Mouse (Mus musculus): ENCODE results near the gene Auts2. TPM values are rescaled to one million over a fixed set of nuclear protein-coding genes. Genes with fewer than 3 reads are reported as not detected.

The Auts2 gene
- polyA plus RNA-seq, 1 experiment from 2014 or later = 42.4 TPM

DNA sequence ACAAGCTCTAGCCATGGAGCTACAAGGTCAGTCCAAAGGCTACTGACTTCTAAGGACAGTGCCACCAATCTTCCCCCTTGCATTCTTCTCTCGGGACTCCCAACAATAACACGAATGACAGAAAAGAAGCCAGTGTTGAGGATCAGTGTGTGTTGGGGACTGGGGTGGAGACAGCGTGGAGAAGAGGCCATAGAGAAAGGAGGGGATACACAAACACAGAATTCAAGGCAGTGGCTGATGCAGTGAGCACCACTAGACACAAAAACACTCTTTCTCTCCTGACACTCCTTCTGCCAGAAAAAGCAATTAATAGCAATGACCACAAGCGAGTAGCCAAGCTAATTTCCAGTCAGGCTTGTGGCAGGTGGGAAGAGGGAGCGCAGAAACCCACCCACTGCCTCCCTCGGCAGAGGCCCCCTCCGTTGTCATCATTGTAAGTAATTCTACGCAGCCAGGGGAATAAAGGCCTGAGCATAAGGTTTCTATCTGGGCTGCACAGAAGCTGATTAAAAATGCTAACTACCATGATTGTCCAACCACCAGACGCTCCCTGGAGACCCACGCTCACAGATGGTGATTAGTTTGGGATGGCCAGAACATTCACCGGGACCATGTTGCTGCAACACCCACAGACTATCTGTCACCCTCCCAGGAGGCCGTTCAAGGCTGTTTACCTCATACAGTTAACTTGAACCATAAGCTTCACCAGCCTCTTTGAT, 862.9 kb downstream of the Auts2 start:
- no peak for DNase-seq (ENCODE audit: extremely low spot score, low spot score)
- Histone ChIP-seq H3K36me3 (replicated peaks) (peaks cover 6% of the 10 kb centered on the region), H3K4me1 (peaks cover 16% of the 10 kb centered on the region), H3K27me3 (ENCODE audit: poor library complexity, severe bottlenecking) (0 out of 2 replicates have a peak, but pooled peaks cover 5% of the 10 kb centered on the region), H3K9me3 (peaks cover 6% of the 10 kb centered on the region), H3K27ac (0 out of 2 replicates have a peak overlapping the region, but pooled peaks have one; percentile 13), H3K4me3 (no peak overlapping the region)
- 75% methylated on average over 12 of the region's 12 CpGs for WGBS

DNA sequence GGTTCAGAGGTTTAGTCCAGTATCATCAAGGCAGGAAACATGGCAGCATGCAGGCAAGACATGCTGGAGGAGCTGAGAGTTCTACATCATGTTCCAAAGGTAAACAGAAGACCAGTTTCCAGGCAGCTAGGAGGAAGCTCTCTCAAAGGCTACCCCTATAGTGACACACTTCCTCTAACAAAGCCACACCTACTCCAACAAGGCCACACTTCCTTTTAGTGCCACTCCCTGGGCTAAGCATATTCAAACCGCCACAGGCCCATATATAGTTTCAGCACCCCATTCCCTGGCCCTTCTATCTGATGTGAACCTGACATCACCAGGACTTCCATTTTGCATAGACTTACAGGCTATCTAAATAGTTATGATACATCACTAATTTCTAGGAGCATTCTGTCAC, 863.6 kb downstream of the Auts2 start:
- Histone ChIP-seq H3K27ac (no peak overlapping the region), H3K9me3 (peaks cover 6% of the 10 kb centered on the region), H3K27me3 (ENCODE audit: poor library complexity, severe bottlenecking) (0 out of 2 replicates have a peak, but pooled peaks cover 5% of the 10 kb centered on the region), H3K36me3 (replicated peaks) (peaks cover 6% of the 10 kb centered on the region), H3K4me1 (peaks cover 16% of the 10 kb centered on the region), H3K4me3 (no peak overlapping the region)
- DNase-seq (ENCODE audit: extremely low spot score, low spot score) = no peak
- WGBS = 86% methylated on average over 1 of the region's 1 CpGs

DNA sequence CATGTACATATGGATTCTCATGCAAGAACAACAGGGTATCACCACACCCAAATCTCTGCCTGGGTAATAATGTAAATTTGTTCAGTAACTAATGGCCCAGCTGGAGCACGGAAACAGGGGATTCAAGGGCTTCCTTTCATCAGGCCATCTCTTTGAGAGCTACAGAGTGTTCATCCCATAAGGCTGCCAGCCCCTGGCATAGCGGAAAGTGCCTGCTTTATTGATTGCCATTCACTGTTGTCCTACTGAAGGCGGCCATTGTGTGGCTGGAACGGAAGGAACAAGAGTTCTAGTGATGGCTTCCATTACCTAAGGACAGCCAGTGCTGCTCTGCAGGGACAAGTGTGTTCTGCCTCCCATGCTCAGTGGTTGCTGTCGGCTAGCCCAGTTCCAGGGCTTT, 865.6 kb downstream of the Auts2 start:
- H3K36me3 ChIP-seq (replicated peaks) = no peaks in the 10 kb centered on the region; the same call in 1 of the 2 replicates
- peaks cover 16% of the 10 kb centered on the region for H3K4me1 ChIP-seq
- no peak overlapping the region for H3K4me3 ChIP-seq
- H3K9me3 ChIP-seq = no peaks in the 10 kb centered on the region
- 0 out of 2 replicates have a peak, but pooled peaks cover 5% of the 10 kb centered on the region for H3K27me3 ChIP-seq (ENCODE audit: poor library complexity, severe bottlenecking)
- no peak overlapping the region for H3K27ac ChIP-seq
- 80% methylated on average over 5 of the region's 5 CpGs for WGBS
- no peak for DNase-seq (ENCODE audit: extremely low spot score, low spot score)

DNA sequence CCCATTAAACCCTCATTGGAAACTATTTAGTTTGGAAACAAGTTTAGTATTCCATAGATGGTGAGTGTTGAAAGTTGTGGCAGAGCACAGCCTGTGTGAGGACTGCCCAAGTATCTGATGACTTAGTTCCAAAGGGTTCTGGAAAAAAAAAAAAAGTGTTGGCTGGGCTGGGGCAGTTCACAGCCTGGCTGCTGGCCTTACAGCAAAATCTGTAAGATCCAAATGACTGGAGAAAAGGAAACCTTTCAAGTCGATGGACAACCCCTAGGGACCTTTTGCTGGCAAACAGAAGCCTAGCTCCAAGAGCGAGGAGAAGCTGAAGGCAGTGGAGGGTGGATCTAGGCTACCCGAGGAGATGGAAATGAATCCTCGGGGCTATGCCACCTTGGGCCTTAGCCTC, 869.4 kb downstream of the Auts2 start:
- peaks cover 10% of the 10 kb centered on the region for H3K27me3 ChIP-seq (ENCODE audit: poor library complexity, severe bottlenecking)
- WGBS = 89% methylated on average over 4 of the region's 4 CpGs
- no peak for DNase-seq (ENCODE audit: extremely low spot score, low spot score)
- no peaks in the 10 kb centered on the region for H3K4me1 ChIP-seq
- H3K36me3 ChIP-seq (replicated peaks) = no peaks in the 10 kb centered on the region
- no peak overlapping the region for H3K4me3 ChIP-seq
- H3K9me3 ChIP-seq = no peaks in the 10 kb centered on the region
- H3K27ac ChIP-seq = no peak overlapping the region

DNA sequence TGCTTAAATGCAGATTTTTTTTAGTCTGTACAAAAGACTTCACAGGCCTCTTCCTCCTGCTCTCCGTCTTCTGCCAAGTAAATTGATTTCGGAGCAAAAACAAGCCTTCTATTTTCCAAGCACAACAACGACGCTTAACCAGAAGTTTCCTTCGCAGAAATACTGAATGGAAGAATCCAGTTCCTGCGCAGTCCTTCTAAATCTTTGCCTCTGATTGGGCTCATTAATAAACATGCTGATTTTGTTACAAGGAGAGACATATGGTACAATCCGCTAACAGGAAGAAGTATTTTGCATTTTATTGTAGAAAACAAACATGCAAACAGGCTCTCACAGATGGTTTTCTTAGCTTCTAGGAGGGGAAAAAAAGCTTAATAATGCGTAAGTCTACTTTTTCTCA, 878.1 kb downstream of the Auts2 start:
- H3K36me3 ChIP-seq (replicated peaks) = no peaks in the 10 kb centered on the region
- WGBS = 93% methylated on average over 8 of the region's 8 CpGs
- peaks cover 5% of the 10 kb centered on the region; the same call in 1 of the 2 replicates for H3K9me3 ChIP-seq
- no peak overlapping the region for H3K27ac ChIP-seq
- peaks cover 35% of the 10 kb centered on the region for H3K27me3 ChIP-seq (ENCODE audit: poor library complexity, severe bottlenecking)
- H3K4me1 ChIP-seq = no peaks in the 10 kb centered on the region
- no peak for DNase-seq (ENCODE audit: extremely low spot score, low spot score)
- no peak overlapping the region for H3K4me3 ChIP-seq

DNA sequence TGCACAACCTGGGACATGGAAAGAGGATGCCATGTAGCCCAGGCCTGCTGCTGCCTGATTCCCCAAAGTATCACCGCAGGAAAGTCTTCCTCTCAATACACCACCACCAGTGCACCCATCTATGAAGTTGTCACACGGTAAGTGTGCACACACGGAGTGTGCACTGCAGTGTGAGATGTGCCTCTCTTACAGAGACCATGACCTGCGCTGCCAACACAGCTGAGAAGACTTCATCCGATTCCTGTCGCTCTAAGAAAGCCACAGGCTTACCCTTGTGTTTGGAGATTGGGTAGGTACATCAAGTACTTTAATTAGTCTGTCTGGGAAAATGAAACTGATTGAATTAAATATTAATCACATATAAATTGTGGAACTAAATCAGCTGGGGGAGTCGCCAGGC, 878.5 kb downstream of the Auts2 start:
- WGBS = 94% methylated on average over 7 of the region's 7 CpGs
- Histone ChIP-seq H3K27ac (no peak overlapping the region), H3K4me1 (no peaks in the 10 kb centered on the region), H3K27me3 (ENCODE audit: poor library complexity, severe bottlenecking) (peaks cover 35% of the 10 kb centered on the region), H3K9me3 (peaks cover 6% of the 10 kb centered on the region; the same call in 1 of the 2 replicates), H3K36me3 (replicated peaks) (no peaks in the 10 kb centered on the region), H3K4me3 (no peak overlapping the region)
- no peak for DNase-seq (ENCODE audit: extremely low spot score, low spot score)

DNA sequence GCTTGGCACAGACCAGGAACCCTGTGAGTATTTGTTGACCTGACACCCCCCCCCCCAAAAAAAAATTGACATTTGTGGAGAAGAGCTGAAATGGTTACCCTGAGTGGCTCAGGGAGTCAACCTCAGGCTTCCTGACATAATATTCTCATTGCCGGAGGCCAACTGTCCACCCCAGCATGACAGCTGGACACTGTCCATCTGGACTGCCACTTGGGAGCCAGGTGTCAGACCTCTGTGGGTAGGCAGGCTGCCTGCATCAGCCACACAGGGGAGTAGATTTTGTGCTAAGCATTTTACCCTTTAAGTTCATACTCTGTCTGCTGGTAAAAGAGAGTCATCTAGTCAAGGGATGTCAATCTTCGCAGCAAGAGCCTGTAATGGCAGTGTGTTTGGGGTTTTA, 880.5 kb downstream of the Auts2 start:
- peaks cover 9% of the 10 kb centered on the region; the same call in 1 of the 2 replicates for H3K9me3 ChIP-seq
- no peak overlapping the region for H3K4me3 ChIP-seq
- H3K27ac ChIP-seq = no peak overlapping the region
- H3K4me1 ChIP-seq = peaks cover 4% of the 10 kb centered on the region; the same call in 1 of the 2 replicates
- no peak for DNase-seq (ENCODE audit: extremely low spot score, low spot score)
- peaks cover 46% of the 10 kb centered on the region for H3K27me3 ChIP-seq (ENCODE audit: poor library complexity, severe bottlenecking)
- H3K36me3 ChIP-seq (replicated peaks) = no peaks in the 10 kb centered on the region
- WGBS = 92% methylated on average over 2 of the region's 2 CpGs

DNA sequence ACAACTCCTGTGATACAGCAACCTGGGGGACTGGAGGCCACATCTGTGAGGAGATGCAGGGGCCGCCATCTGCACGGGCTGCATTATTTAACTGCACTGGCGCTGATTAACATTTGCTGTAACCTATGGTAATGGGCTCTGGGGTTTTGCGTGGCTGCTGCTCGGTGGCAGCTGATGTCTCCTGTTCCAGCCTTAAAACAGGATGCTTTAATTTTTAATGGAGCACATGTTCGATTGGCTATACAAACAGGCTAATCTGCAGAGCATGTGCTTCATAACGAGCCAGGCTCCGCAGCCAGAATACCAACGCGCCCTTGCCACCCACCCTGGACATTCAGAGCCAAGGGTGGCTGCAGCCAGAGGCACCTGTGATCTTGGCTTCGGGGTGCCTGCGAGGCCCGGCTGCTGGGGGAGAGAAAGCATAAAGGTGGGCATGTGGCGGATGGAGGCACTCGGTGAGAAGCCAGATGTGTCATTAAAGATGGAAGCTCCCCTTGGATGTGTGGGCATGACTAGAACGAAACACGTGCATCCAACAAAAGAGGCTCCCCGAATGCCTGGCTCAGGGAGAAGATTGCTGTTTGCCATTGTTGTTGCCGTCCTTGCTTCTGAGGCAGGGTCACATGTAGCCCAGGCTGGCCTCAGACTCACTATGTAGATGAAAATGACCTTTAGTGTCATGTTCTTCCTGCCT, 884.2 kb downstream of the Auts2 start:
- Histone ChIP-seq H3K4me3 (no peak overlapping the region), H3K9me3 (peaks cover 11% of the 10 kb centered on the region; the same call in 1 of the 2 replicates), H3K36me3 (replicated peaks) (no peaks in the 10 kb centered on the region), H3K4me1 (peaks cover 17% of the 10 kb centered on the region), H3K27ac (no peak overlapping the region), H3K27me3 (ENCODE audit: poor library complexity, severe bottlenecking) (peaks cover 64% of the 10 kb centered on the region)
- 94% methylated on average over 19 of the region's 19 CpGs for WGBS
- no peak for DNase-seq (ENCODE audit: extremely low spot score, low spot score)

DNA sequence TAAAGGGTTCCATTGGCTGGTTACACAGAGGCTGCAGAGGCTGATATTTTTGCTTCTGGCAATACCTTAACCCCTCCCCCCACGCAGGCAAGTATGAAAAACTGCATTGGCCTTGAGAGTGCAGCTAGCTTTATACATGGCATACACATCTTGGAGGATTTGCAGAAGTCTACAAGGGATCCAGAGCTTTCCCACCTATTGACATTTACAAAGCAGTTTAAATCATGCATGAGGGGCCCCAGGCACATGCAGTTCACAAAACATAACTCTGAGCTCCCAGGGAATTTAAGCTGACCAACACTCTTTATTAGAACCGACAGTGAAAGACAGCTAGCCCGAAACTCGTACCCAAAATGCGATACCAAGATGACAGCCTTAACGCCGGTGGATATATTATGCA, 888.9 kb downstream of the Auts2 start:
- 71% methylated on average over 7 of the region's 7 CpGs for WGBS
- H3K4me3 ChIP-seq = no peak overlapping the region
- 0 out of 2 replicates have a peak, but pooled peaks cover 4% of the 10 kb centered on the region for H3K9me3 ChIP-seq
- no peak overlapping the region for H3K27ac ChIP-seq
- no peaks in the 10 kb centered on the region for H3K36me3 ChIP-seq (replicated peaks)
- peaks cover 100% of the 10 kb centered on the region for H3K27me3 ChIP-seq (ENCODE audit: poor library complexity, severe bottlenecking)
- no peak for DNase-seq (ENCODE audit: extremely low spot score, low spot score)
- peaks cover 31% of the 10 kb centered on the region for H3K4me1 ChIP-seq

DNA sequence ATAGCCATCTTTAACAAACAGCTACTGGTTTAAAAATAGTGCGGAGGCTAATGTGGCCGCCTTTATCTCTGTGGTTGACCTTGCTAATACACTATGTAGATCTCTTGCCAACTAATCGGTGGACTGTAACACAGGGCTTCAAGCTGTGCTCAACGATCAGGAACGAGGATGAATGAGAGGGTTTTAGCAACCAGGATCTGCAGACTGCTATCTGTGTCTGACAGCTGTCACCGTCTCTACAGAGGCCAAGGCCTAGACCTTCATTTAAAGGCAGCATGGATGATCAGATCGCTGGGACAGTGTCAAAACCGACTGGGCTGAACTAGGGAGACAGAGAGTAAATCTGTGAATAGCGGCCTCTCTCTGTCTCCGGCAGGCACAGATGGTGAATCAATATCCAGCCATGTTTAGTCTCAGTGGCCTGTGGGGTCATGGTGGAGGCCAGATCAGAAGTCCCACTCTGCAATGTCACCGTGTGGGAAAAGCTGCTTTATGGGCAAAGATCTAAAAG, 892.7 kb downstream of the Auts2 start:
- no peak for DNase-seq (ENCODE audit: extremely low spot score, low spot score)
- no peaks in the 10 kb centered on the region for H3K36me3 ChIP-seq (replicated peaks)
- 68% methylated on average over 11 of the region's 11 CpGs for WGBS
- no peak overlapping the region for H3K4me3 ChIP-seq
- H3K27me3 ChIP-seq (ENCODE audit: poor library complexity, severe bottlenecking) = peaks cover 92% of the 10 kb centered on the region
- peaks cover 58% of the 10 kb centered on the region for H3K4me1 ChIP-seq
- no peak overlapping the region for H3K27ac ChIP-seq
- H3K9me3 ChIP-seq = no peaks in the 10 kb centered on the region

DNA sequence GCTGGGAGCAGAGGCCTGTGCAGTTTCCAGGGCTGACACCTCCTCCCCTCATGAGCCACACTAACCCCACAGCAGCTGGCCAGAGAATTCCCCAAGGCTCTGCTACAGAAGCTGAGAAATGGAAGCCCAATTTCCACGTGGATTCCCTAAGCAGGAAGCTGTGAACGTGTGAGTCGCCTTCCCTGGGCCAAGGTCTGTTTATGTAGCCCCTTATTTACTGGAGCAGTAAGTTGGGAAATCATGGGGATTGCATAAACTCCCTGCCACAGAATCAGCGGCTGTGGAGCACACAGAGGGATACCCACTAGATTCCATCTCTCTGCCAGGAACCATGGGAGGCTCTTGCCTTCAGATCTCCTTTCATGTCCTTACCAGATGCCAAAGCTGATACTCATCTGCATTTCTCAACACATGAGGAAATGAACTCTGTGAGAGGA, 895.4 kb downstream of the Auts2 start:
- no peak overlapping the region for H3K4me3 ChIP-seq
- no peak for DNase-seq (ENCODE audit: extremely low spot score, low spot score)
- H3K27me3 ChIP-seq (ENCODE audit: poor library complexity, severe bottlenecking) = peaks cover 90% of the 10 kb centered on the region
- H3K9me3 ChIP-seq = no peaks in the 10 kb centered on the region
- peaks cover 67% of the 10 kb centered on the region for H3K4me1 ChIP-seq
- 36% methylated on average over 4 of the region's 4 CpGs for WGBS
- H3K27ac ChIP-seq = 0 out of 2 replicates have a peak overlapping the region, but pooled peaks have one; percentile 8
- H3K36me3 ChIP-seq (replicated peaks) = no peaks in the 10 kb centered on the region

DNA sequence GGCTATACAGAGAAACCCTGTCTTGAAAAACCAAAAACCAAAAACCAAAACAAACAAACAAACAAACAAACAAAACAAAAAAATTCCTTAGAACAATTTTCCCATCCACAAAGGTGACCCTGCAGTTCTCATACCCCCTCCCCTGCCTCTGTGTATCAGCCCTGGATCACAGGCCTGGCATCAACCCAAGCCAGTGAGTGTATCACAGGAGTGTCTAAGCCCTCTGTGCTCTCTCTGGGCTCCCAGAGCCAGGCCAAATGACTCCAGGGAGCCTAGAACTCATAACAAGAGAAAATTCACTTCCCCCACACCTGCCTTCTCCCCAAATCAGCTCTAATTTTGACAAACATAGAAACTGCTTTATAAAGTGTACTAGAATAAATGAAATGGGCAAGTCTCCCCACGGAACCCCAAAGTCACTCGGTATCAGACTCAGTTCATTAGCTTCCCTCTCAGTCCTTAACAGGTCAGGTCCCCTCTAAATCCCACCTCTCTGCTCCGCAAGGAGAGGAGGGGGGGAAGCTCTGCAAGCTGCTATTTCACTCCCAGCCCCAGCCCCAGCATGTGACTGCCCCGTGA, 896.0 kb downstream of the Auts2 start:
- H3K36me3 ChIP-seq (replicated peaks) = no peaks in the 10 kb centered on the region
- peaks cover 90% of the 10 kb centered on the region for H3K27me3 ChIP-seq (ENCODE audit: poor library complexity, severe bottlenecking)
- 45% methylated on average over 4 of the region's 4 CpGs for WGBS
- peaks cover 72% of the 10 kb centered on the region for H3K4me1 ChIP-seq
- DNase-seq (ENCODE audit: extremely low spot score, low spot score) = no peak
- 0 out of 2 replicates have a peak overlapping the region, but pooled peaks have one; percentile 40 for H3K27ac ChIP-seq
- H3K4me3 ChIP-seq = no peak overlapping the region
- H3K9me3 ChIP-seq = no peaks in the 10 kb centered on the region

Measured in forebrain, embryonic 10.5 days (tissue).